Mouse (Mus musculus): ENCODE data around the gene Slit3.

Gene Slit3

DNA sequence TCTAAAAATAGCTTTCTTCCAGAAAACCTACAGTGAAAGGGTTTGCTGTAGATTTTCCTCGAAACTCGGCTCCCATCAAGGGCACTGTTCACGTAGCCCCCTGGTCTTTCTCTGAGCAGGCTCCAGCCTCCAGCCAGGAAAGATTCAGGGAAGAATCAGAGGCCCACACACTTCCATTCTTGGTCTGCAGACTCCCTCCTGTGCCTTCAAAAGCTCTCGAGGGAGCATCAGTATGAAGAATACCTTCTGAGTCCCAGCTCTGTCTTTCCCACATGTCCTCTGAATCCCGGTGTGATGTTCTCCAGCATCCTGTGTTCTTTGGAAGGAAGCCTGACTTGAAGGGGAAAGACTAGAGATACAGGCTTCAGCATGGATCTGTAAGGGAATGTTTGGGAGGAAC, 461.6 kb downstream of the Slit3 start:
- no peak for DNase-seq (ENCODE audit: low spot score in 2 of 2)

DNA sequence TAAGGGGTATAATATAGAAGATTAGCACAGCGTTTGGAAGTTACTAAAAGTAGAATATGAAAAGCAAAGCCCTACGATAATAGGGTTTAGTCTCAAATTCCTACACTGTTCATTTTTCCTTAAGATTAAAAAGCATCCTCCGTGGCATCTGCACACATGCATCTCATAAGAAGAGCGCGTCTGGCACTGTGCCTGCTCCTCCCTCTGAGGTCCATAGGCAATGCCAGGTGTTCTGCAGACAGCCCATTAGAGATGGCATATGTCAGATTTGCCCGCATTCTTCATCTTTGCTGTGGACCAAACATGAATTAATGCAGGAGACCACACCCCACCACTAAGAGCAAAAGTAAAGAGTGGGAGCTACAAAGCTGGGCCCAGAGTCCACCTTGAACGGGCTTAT, 462.6 kb downstream of the Slit3 start:
- no peak for DNase-seq (ENCODE audit: low spot score in 2 of 2)

DNA sequence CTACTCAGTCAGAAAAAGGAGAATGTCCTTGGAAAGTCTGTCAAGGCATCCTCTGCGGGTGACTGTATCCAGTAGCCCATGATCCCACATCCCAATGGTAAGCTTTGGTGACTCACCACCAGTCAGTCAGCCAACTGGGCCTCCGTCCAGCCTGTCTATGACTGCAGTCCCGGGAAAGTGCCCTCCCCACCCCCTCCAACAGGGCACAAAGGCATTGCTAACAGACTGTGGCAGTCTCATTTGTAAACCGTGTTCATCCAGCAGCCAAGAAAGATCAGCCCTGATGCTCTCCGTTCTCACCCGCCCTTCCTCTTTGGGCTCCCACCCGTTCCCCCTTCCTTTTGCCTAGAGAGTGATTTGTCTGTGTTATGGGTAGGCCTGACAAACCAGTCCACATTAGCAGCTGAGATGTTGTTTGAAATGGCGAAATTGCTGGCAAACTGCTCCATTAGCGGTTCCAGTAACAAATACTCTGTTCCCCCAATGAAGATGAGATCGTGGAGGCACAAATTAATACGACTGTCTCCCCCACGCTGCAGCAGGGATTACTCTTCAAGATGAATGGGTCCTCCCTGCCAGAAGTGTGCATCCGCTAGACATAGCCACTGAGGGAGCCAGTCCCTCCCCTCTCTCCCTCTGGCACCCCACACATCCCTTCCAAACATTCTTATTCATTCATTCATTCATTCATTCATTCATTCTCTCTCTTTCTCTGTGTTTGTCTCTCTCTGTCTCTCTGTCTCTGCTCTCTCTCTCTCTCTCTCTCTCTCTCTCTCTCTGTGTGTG, 466.3 kb downstream of the Slit3 start:
- DNase-seq (ENCODE audit: low spot score in 2 of 2): peak; percentile 65 to 70

DNA sequence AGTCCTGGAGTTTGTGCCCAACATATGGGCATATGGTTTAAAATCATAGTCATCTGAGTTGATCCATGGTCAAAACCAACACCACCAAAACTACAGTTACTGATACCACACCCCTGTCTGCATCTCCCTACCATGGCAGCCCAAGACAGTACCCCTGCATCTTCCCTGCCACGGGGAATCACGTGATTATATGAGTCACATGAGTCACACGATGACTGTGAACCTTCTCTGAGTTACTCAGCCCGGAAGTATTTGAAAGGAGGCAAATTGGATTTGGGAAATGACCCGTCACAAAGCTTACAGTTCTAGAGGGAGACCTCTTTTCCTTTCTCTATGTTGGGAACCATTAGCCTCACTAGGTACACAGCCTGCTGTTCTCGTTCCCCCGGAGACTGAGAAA, 468.9 kb downstream of the Slit3 start:
- DNase-seq (ENCODE audit: low spot score in 2 of 2): no peak

DNA sequence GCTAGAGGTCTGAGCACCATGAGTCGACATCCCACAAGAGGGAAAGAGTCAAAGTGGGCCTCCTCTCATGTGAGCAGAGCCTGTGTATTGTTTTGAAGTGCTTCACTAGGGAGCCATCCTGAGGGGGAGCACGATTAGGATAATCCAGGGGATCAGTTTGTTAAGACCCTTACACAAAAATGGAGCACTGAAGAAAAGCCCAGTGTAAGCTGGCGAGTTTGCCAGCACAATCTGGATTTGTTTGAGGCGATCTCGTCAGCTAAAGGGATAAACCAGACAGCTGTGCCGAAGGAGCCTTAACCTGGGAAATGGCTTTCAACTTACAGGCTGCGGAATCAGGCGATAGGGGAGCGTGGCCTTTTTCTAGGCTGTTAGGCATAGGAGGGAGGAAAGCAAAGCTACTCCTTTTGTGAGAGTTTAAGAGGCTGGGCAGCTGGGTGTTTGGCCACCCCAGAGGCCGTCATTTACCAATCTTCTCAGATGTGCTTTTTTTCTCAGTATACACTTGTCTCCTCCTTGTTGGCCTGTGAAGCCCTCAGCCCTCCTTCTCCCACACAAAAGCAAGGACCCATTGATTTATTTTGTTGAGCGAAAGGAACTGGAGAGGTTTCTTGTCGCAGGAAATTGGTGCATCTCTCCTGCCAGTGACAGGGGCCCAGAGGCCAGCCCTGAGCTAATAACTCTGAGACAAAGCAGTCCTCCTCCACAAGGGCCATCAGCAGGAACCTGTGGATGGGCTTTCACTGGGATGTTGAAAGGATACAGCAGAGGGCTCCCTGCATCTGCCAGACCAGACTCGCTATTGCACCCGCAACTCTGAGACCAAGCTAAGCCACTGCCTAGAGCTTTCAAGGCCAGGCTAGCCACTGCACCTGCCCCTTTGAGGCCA, 472.4 kb downstream of the Slit3 start:
- DNase-seq (ENCODE audit: low spot score in 2 of 2): no peak

DNA sequence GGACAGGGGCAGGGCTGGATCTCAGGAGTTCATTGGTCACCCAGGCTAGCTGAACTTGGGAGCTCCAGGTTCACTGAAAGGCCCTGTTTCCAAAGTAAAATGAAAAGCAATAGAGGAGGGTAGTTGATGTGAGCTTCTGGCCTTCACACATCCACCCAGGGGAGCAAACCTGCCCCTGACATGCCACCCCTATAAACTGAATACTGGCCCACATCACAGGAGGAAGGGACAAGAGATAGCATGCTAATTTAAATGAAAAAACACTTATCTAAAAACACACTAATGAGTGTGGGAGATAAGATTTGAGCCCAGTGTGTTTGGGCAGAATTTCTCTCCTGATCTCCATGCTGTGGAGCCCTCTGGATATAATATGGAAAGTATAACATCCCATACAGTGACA, 475.0 kb downstream of the Slit3 start:
- DNase-seq (ENCODE audit: low spot score in 2 of 2): no peak

DNA sequence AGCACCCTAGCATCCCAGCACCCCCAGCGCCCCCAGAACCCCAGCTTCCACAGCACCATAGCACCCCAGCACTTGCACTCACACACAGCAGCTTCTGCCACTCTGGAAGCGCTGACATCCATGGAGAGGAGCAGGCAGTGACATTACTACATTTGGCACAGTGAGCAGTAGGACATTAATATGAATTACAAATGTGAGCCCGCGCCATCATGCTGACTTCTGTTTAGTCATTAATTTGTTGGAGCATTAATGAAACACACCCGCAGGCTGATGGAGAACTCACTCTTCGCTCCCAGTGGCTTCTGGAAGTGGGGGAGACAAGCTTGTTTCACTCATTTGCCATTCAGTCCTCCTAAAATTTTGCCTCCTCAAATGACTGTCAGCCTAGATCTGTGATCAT, 476.9 kb downstream of the Slit3 start:
- DNase-seq (ENCODE audit: low spot score in 2 of 2): no peak

DNA sequence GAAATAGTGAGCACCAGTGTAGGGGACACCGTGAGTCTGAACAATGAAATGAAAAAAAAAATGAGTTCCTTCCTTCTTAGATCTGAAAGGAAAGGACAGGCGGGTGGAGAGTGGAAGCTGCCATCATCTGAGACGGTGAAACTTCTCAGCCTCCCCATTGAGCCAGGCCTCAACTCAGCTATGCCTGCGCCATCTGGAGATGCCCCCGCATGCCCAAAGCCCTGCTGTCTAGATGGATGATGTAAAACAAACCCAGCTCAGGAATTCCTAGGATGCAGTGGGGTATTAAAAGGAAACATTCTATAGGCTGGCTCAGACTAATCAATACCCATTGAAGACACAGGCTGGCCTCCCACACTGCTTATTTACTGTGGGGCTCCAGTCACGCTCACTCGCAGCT, 477.7 kb downstream of the Slit3 start:
- DNase-seq (ENCODE audit: low spot score in 2 of 2): no peak

DNA sequence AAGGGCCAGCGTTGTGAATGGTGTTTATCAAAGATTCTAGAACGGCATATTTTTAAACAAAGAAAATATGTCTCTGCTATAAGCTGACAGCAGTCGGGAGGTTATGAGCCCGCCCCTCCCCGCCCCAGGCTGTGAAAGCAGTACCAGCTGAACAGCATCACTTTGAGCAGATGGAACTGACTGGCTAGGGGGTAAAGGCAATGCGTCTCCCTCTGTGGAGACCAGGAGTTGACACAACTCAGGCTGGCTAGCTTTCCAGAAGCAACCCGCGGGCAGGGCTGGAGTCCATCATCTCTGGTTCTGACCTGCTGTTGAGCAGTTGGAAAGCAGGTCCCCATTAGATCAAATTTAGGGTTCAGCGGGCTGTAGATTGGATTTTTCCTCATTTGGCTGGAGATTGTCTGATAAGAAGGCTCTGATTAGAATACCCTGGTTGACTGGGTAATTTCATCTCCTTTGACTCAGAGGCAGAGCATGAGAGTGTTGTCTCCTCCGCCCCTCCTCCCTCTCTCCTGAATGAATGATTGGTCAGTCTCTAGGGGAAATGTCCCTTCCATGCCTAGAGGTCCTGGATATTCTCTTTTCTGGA, 480.7 kb downstream of the Slit3 start:
- no peak for DNase-seq (ENCODE audit: low spot score in 2 of 2)

DNA sequence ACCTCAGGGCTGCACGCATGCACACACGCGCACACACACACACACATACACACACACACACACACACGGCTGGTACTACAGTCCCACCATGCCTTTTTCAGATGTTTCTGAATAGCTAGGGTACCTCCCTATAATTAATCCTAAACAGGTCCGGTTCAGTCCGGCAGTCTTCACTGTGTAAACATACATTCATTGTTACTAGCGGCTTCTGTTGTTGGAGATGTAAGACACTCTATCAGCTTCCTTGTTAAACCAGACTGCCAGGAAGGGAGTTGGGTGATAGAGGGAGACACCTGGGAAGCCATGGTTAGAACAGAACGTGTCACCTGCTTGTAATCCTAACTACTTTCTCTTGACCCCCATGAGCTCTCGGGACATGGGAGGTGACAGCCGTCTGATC, 481.6 kb downstream of the Slit3 start:
- DNase-seq (ENCODE audit: low spot score in 2 of 2): no peak

DNA sequence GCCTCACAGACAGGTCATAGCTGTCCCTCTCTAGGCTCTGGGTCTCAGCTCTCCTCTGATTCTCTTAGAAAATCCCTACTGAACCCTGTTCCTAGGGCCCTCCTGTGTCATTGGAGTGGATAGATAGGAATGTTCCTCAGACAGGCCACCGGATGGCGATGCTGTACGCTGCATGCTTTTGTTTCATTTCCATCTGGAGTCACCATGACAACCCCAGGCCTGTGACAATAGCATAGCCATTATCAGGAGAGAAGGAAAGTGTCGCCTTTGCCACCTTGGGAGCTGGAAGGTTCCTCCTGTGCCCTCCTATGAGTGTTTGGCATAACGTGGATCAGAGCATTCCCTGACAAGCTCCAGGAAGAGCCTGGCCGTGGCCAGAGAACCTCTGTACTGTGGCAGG, 482.9 kb downstream of the Slit3 start:
- no peak for DNase-seq (ENCODE audit: low spot score in 2 of 2)

DNA sequence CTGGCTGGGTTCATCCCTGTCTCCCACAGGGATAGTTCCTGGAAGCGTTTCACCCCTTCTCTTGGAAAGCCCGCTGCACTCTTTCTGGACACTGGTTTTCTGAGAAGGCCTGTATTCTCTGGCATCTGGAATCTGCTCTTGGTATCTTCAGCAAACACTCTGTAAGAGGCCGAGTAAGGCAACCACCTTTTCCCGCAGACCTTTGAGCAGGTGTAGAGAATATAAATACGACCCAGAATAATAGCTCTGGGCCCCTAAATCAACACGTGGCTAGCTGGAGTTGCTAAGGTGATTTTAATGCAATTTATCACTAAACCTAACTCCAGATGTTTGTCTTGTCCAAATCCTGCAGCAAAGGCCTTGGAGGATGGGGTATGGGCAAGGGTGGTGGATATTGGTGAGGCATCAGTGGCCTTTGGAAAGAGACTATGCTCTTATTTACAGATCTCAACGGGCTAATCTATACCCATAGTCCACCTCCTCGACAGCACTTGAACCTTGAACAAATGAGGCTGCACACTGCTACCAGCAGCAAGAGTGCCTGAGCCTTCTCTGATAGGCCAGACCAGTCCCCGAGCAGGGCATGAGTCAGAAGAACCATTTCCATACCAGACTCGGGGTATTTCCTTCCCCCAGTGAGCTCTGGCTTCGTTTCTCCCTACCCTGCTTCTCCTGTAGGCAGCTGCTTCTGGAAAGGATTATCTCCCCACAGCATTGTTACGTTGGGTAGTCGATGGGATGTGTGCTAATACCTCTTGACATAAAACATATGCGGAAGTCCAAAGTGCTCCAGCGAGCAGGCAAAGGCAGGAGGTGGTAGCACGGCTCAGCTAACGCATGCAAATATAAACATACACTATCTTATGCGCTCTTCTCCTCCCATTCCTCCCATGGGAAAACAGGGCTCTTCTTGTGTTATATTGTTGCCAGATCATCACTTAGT, 484.1 kb downstream of the Slit3 start:
- DNase-seq (ENCODE audit: low spot score in 2 of 2): no peak

DNA sequence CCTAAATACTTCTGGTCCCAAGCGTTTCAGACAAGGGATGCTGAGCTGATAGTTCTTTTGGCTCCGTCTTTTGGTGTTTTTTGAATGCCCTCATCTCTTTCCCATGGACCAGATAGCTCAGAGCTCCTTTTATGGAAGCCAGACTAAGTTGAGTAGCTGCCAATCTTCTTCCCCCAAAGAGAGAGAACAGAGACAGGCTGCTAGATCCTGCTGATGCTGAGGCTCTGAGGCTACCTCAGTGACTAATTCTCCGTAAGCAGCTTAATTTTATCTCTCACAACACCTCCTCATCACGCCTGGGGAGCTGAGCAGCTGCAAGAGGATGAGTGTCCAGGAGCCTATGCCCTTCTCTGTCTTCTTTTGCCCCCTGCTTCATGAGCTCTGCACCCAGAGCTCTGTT, 486.2 kb downstream of the Slit3 start:
- peak; percentile 41 to 63 for DNase-seq (ENCODE audit: low spot score in 2 of 2)

DNA sequence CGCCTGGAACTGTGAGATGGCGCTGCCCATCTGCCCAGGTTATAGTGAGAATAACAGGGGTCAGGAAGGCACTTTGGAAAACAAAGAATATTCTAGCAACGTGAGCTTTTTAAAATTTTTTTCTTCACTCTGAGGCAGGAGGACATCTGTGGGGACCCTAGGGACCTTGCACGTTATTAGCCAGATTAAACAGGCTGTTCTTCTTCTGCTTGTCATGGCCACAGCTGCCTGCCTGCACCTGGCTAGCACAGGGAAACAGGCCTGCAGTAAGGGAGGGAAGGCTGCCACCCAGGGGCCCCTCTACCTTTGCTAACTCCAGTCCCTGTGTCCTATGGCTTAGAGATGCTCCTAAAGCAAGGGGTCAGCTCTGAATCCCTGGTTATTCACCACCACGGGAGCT, 487.8 kb downstream of the Slit3 start:
- DNase-seq (ENCODE audit: low spot score in 2 of 2): no peak

DNA sequence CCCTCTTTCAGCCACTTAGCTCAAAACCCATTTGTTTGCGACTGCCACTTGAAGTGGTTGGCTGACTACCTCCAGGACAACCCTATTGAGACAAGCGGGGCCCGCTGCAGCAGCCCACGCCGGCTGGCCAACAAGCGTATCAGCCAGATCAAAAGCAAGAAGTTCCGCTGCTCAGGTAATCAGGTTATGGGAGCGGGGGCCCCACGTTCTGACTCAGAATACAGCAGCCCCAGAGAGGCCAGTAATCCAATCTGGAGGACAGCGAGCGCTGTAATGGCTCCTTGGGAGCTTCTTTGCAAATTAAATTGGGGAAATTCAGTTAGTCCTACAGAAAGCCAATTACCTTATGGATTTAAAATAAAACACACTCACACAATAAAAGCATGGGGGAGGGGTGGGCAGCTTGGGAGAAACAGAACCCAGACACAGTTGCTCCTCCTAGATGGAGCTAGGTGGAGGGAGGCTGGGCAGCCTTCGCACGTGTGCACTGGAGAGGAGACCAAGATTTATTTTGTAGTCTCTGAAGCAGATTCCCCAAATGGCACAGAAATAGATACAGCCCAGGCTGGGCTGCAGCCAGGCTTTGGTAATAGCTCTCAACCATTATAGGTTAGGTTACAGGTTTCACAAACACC, 491.4 kb downstream of the Slit3 start:
- no peak for DNase-seq (ENCODE audit: low spot score in 2 of 2)

DNA sequence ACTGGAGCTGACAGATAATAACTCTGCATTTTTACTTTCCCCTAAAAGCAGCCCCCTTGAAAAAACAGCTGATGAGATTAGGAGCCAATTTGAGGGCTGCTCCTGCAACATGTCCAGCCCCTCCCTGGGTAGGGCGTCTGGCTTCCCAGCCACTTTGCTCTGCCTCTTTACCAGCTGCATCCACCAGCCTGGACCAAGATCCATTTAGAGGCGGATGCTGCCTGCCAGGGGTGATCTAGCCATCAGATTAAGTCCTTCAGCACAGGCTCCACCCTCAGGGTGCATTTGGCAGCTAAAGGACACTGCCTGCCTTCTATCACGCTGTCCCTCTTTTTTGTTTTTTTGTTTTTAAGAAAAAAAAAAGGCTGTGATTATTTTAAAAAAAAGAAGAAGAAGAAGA, 493.5 kb downstream of the Slit3 start:
- no peak for DNase-seq (ENCODE audit: low spot score in 2 of 2)

DNA sequence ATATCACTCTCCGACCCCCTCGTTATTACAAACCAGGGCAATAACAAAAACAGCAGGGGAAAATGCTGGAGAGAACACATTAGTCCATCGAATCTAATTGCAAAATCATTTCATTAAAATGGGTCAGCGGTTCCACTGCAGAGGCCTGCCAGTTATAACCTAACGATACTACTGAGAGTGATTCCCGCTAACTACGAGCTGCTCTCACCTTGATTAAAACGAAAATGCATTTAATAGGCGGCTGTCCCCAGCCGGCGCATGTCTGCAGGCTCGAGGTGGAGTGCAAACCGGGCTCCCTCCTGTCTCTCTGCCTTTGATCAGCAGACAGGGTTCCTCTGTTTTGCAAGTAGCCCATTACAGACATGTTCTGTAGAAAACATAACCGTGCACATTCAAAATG, 498.4 kb downstream of the Slit3 start:
- DNase-seq (ENCODE audit: low spot score in 2 of 2): no peak

DNA sequence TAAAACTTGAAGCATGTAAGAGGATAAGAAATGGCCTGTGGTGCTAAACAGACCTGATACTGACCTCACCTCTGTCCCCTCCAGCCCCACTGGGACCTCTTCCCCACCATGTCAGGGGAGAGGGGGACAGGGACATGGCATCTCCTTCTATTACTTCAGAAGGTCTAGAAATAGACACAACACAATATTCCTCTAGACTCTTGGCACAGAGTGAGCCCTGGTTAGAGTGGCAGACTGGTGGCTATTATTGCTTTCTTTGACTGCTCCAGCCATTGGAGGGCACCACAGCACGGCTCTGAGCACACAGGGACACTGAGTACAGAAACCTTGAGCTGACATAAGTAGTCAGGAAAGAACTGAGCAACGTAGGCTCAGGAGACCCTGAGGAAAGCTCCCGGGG, 501.7 kb downstream of the Slit3 start:
- DNase-seq (ENCODE audit: low spot score in 2 of 2): no peak

DNA sequence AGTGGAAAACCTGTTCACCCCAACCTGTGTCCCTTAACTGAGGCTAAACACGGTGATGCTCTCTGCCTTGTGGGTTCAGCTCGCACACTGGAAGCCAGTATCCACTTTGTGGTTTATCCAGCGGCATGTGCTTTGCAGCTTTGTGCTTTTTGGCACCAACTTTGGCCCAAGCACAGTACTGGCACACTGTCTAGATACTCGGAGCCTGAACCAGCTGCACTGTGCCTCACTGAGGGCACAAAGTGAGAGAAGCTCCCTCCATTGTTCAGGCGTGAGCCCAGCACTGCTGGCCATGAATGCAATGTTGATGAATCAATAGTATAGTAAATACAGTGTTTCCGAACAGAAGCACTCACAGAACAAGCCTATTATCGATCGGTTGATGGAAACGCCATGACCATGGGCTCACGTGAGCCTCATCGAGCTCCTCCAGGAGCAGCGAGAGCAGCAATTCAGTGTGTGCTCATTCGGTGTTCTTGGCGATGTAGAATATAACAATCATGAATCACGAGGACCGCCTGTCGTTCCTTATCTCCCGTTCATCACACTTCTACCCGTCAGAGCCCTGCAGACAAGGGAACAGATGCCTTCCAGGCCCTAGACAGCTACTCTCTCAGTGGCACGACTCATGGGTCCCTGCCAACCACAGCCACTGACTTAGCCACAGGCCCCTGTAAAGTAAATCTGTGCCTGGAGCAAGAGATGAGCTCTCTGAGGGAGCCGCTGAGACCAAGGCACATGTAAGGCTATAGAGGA, 503.7 kb downstream of the Slit3 start:
- no peak for DNase-seq (ENCODE audit: low spot score in 2 of 2)

DNA sequence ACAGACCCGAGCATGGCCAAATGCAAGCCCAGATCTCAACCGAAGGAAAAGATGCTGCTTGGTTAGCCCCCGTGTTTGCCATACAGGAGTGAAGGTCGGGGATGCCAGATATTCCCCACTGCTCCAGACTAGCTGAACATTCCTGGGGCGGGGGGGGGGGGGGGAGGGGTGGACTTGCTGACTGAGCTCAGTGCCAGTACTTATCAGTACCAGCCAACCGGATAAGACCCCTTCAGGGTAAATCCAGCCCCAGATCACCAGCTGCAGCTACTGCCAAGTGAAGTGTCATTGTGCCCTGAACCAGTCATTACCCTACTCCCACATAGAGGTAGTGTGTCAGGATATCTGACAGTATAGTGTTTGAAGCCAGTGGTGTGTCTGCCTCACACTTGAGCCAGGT, 504.6 kb downstream of the Slit3 start:
- no peak for DNase-seq (ENCODE audit: low spot score in 2 of 2)

Data from right cerebral cortex, postnatal 36 days (tissue).